Mouse (Mus musculus): ENCODE results near the gene Etl4. TPM values are rescaled to one million over a fixed set of nuclear protein-coding genes. Genes with fewer than 3 reads are reported as not detected.

The Etl4 gene
- polyA plus RNA-seq, 2 experiments = 38.3 to 44.9 TPM

- peaks cover 5% of the 10 kb centered on the region; the same call in 1 of the 2 replicates for H3K4me1 ChIP-seq (ENCODE audit: control insufficient read depth, insufficient read depth, low read length)
- peak overlapping the region; percentile 56 for H3K4me3 ChIP-seq (replicated peaks; ENCODE audit: low read length)
- peak overlapping the region; percentile 65 for H3K27ac ChIP-seq (replicated peaks; ENCODE audit: low read depth, low read length)
- peak overlapping the region; percentile 64 for H3K9ac ChIP-seq (ENCODE audit: low read depth, low read length, severe bottlenecking)
- 0 out of 2 replicates have a peak, but pooled peaks have one; percentile 28 for TF ChIP-seq POLR2A (IDR thresholded peaks at IDR 0.05; ENCODE audit: borderline replicate concordance, extremely low read depth, insufficient read depth, insufficient read length)
- WGBS = under 1% methylated on average over 37 of the region's 39 CpGs
- no peaks in the 10 kb centered on the region for H3K27me3 ChIP-seq (ENCODE audit: control insufficient read depth, insufficient read depth, low read length)
- peak; percentile 52 for DNase-seq (ENCODE audit: low spot score)
- no peaks in the 10 kb centered on the region for H3K9me3 ChIP-seq (ENCODE audit: control insufficient read depth, low read length)
- H3K4me2 ChIP-seq (replicated peaks; ENCODE audit: low read depth, low read length, severe bottlenecking) = peak overlapping the region; percentile 59
- no peaks in the 10 kb centered on the region for H3K36me3 ChIP-seq (ENCODE audit: control insufficient read depth, insufficient read depth, low read length)
- ATAC-seq (ENCODE audit: low FRiP score, low read depth) = peak; percentile 73
These were observed 610.0 kb downstream of the Etl4 start for GRCm38 (mm10) chr2:20519447-20520098.

GRCm38 (mm10) chr2:20520099-20520475 is 610.5 kb downstream of the Etl4 start:
- peaks cover 5% of the 10 kb centered on the region; the same call in 1 of the 2 replicates for H3K4me1 ChIP-seq (ENCODE audit: control insufficient read depth, insufficient read depth, low read length)
- peak; percentile 10; the same call in 1 of the 2 replicates for ATAC-seq (ENCODE audit: low FRiP score, low read depth)
- H3K9me3 ChIP-seq (ENCODE audit: control insufficient read depth, low read length) = no peaks in the 10 kb centered on the region
- peak; percentile 7 for DNase-seq (ENCODE audit: low spot score)
- H3K27me3 ChIP-seq (ENCODE audit: control insufficient read depth, insufficient read depth, low read length) = no peaks in the 10 kb centered on the region
- under 1% methylated on average over 12 of the region's 12 CpGs for WGBS
- no peak for TF ChIP-seq POLR2A (IDR thresholded peaks at IDR 0.05; ENCODE audit: borderline replicate concordance, extremely low read depth, insufficient read depth, insufficient read length)
- peak overlapping the region; percentile 56 for H3K4me3 ChIP-seq (replicated peaks; ENCODE audit: low read length)
- peak overlapping the region; percentile 64 for H3K9ac ChIP-seq (ENCODE audit: low read depth, low read length, severe bottlenecking)
- H3K27ac ChIP-seq (replicated peaks; ENCODE audit: low read depth, low read length) = peak overlapping the region; percentile 65
- H3K4me2 ChIP-seq (replicated peaks; ENCODE audit: low read depth, low read length, severe bottlenecking) = peak overlapping the region; percentile 59
- no peaks in the 10 kb centered on the region for H3K36me3 ChIP-seq (ENCODE audit: control insufficient read depth, insufficient read depth, low read length)

GRCm38 (mm10) chr2:20520636-20521595 is 611.3 kb downstream of the Etl4 start:
- peak overlapping the region; percentile 56 for H3K4me3 ChIP-seq (replicated peaks; ENCODE audit: low read length)
- DNase-seq (ENCODE audit: low spot score) (peak; percentile 14), ATAC-seq (ENCODE audit: low FRiP score, low read depth) (peak; percentile 42)
- H3K4me1 ChIP-seq (ENCODE audit: control insufficient read depth, insufficient read depth, low read length) = peaks cover 5% of the 10 kb centered on the region; the same call in 1 of the 2 replicates
- peak overlapping the region; percentile 64 for H3K9ac ChIP-seq (ENCODE audit: low read depth, low read length, severe bottlenecking)
- H3K27ac ChIP-seq (replicated peaks; ENCODE audit: low read depth, low read length) = no peak overlapping the region
- H3K36me3 ChIP-seq (ENCODE audit: control insufficient read depth, insufficient read depth, low read length) = no peaks in the 10 kb centered on the region
- peak overlapping the region; percentile 59 for H3K4me2 ChIP-seq (replicated peaks; ENCODE audit: low read depth, low read length, severe bottlenecking)
- H3K9me3 ChIP-seq (ENCODE audit: control insufficient read depth, low read length) = no peaks in the 10 kb centered on the region
- TF ChIP-seq POLR2A (IDR thresholded peaks at IDR 0.05; ENCODE audit: borderline replicate concordance, extremely low read depth, insufficient read depth, insufficient read length) = no peak
- 32% methylated on average over 23 of the region's 23 CpGs for WGBS
- no peaks in the 10 kb centered on the region for H3K27me3 ChIP-seq (ENCODE audit: control insufficient read depth, insufficient read depth, low read length)

GRCm38 (mm10) chr2:20521686-20522285 is 612.2 kb downstream of the Etl4 start:
- Histone ChIP-seq H3K4me3 (replicated peaks; ENCODE audit: low read length) (no peak overlapping the region), H3K27me3 (ENCODE audit: control insufficient read depth, insufficient read depth, low read length) (no peaks in the 10 kb centered on the region), H3K36me3 (ENCODE audit: control insufficient read depth, insufficient read depth, low read length) (no peaks in the 10 kb centered on the region), H3K9me3 (ENCODE audit: control insufficient read depth, low read length) (no peaks in the 10 kb centered on the region), H3K9ac (ENCODE audit: low read depth, low read length, severe bottlenecking) (no peak overlapping the region), H3K4me1 (ENCODE audit: control insufficient read depth, insufficient read depth, low read length) (peaks cover 5% of the 10 kb centered on the region; the same call in 1 of the 2 replicates), H3K27ac (replicated peaks; ENCODE audit: low read depth, low read length) (no peak overlapping the region), H3K4me2 (replicated peaks; ENCODE audit: low read depth, low read length, severe bottlenecking) (no peak overlapping the region)
- ATAC-seq (ENCODE audit: low FRiP score, low read depth) (no peak), DNase-seq (ENCODE audit: low spot score) (no peak)
- WGBS = 56% methylated on average over 11 of the region's 11 CpGs
- TF ChIP-seq POLR2A (IDR thresholded peaks at IDR 0.05; ENCODE audit: borderline replicate concordance, extremely low read depth, insufficient read depth, insufficient read length) = no peak

GRCm38 (mm10) chr2:20523636-20524035 is 614.1 kb downstream of the Etl4 start:
- H3K9ac ChIP-seq (ENCODE audit: low read depth, low read length, severe bottlenecking) = no peak overlapping the region
- H3K4me1 ChIP-seq (ENCODE audit: control insufficient read depth, insufficient read depth, low read length) = peaks cover 5% of the 10 kb centered on the region; the same call in 1 of the 2 replicates
- no peak overlapping the region for H3K4me2 ChIP-seq (replicated peaks; ENCODE audit: low read depth, low read length, severe bottlenecking)
- H3K27ac ChIP-seq (replicated peaks; ENCODE audit: low read depth, low read length) = no peak overlapping the region
- ATAC-seq (ENCODE audit: low FRiP score, low read depth) (no peak), DNase-seq (ENCODE audit: low spot score) (no peak)
- no peaks in the 10 kb centered on the region for H3K9me3 ChIP-seq (ENCODE audit: control insufficient read depth, low read length)
- 80% methylated on average over 3 of the region's 3 CpGs for WGBS
- H3K27me3 ChIP-seq (ENCODE audit: control insufficient read depth, insufficient read depth, low read length) = no peaks in the 10 kb centered on the region
- no peaks in the 10 kb centered on the region for H3K36me3 ChIP-seq (ENCODE audit: control insufficient read depth, insufficient read depth, low read length)
- no peak for TF ChIP-seq POLR2A (IDR thresholded peaks at IDR 0.05; ENCODE audit: borderline replicate concordance, extremely low read depth, insufficient read depth, insufficient read length)
- no peak overlapping the region for H3K4me3 ChIP-seq (replicated peaks; ENCODE audit: low read length)

Data from limb, embryonic 14.5 days (tissue).